Mouse (Mus musculus) liver, embryonic 13.5 days (tissue): ENCODE measurements at regions not wholly inside any gene's neighbourhood (a gene's known extent, or its start where the extent isn't known, plus 50 kb on each side); places are given as distances from the start of the nearest gene placed in this dataset.

Experiments used
- ATAC-seq: fragments of 200-750 bp; cut with Nextera tagmentation; 2 replicates; pipeline ENCODE4 v1.8.0; 2017; ENCODE audit warnings: low read depth, mild to moderate bottlenecking, moderate number of reproducible peaks, moderate library complexity
- DNase-seq: peaks from one replicate; pipeline ENCODE4 v3.0.0; 2022
- H3K27ac ChIP-seq: fragments of 300-500 bp; sonication (generic); 2 replicates; pipeline ENCODE4 v1.5.1; 2015; ENCODE audit warnings: moderate library complexity, mild to moderate bottlenecking, inconsistent platforms
- H3K27me3 ChIP-seq: fragments of 300-500 bp; sonication (generic); 2 replicates; pipeline ENCODE4 v1.6.1; 2015; ENCODE audit warnings: mild to moderate bottlenecking, inconsistent platforms
- H3K36me3 ChIP-seq: fragments of 300-500 bp; sonication (generic); 2 replicates; pipeline ENCODE4 v1.6.1; 2015; ENCODE audit warnings: mild to moderate bottlenecking, inconsistent platforms
- H3K4me1 ChIP-seq: fragments of 300-500 bp; sonication (generic); replicated peaks from 2 replicates; pipeline ENCODE4 v1.6.1; 2015; ENCODE audit warnings: inconsistent platforms
- H3K4me2 ChIP-seq: fragments of 300-500 bp; sonication (generic); 2 replicates; pipeline ENCODE4 v1.6.1; 2015; ENCODE audit warnings: inconsistent platforms, mild to moderate bottlenecking, moderate library complexity
- H3K4me3 ChIP-seq: fragments of 300-500 bp; sonication (generic); replicated peaks from 2 replicates; pipeline ENCODE4 v1.5.1; 2015; ENCODE audit warnings: mild to moderate bottlenecking, inconsistent platforms
- H3K9ac ChIP-seq: fragments of 300-500 bp; sonication (generic); 2 replicates; pipeline ENCODE4 v1.6.1; 2015; ENCODE audit warnings: mild to moderate bottlenecking, inconsistent platforms
- H3K9me3 ChIP-seq: fragments of 300-500 bp; sonication (generic); replicated peaks from 2 replicates; pipeline ENCODE4 v1.6.1; 2016; ENCODE audit warnings: inconsistent platforms
- WGBS: fragments of 180-500 bp; shearing (Covaris S2); methylation state at CpG from one replicate; pipeline ENCODE4 v1.1.7; 2015; ENCODE audit not compliant: insufficient replicate concordance; 5-methylcytosine and 5-hydroxymethylcytosine counted together

GRCm38 (mm10) chr8:8821119-8821518 lies 130.8 kb upstream of the Arglu1 start:
- Histone ChIP-seq H3K36me3 (no peaks in the 10 kb centered on the region), H3K27me3 (no peaks in the 10 kb centered on the region), H3K27ac (no peak overlapping the region), H3K4me3 (no peak overlapping the region), H3K9ac (no peak overlapping the region), H3K9me3 (no peaks in the 10 kb centered on the region), H3K4me2 (no peak overlapping the region), H3K4me1 (no peaks in the 10 kb centered on the region)
- DNase-seq (no peak), ATAC-seq (no peak)
- 57% methylated on average over 6 of the region's 6 CpGs for WGBS

- H3K9me3 ChIP-seq: no peaks in the 10 kb centered on the region
- H3K27ac ChIP-seq: no peak overlapping the region
- ATAC-seq: no peak
- no peaks in the 10 kb centered on the region for H3K4me1 ChIP-seq
- no peaks in the 10 kb centered on the region for H3K27me3 ChIP-seq
- no peak for DNase-seq
- no peak overlapping the region for H3K9ac ChIP-seq
- 64% methylated on average over 6 of the region's 6 CpGs for WGBS
- H3K36me3 ChIP-seq: no peaks in the 10 kb centered on the region
- H3K4me3 ChIP-seq: no peak overlapping the region
- H3K4me2 ChIP-seq: no peak overlapping the region
Observed at GRCm38 (mm10) chr8:8820614-8821013, 130.3 kb upstream of the Arglu1 start.

GRCm38 (mm10) chr8:8819233-8819931 lies 129.1 kb upstream of the Arglu1 start:
- Histone ChIP-seq H3K4me2 (no peak overlapping the region), H3K4me1 (no peaks in the 10 kb centered on the region), H3K9ac (no peak overlapping the region), H3K27me3 (no peaks in the 10 kb centered on the region), H3K36me3 (no peaks in the 10 kb centered on the region), H3K27ac (no peak overlapping the region), H3K9me3 (no peaks in the 10 kb centered on the region), H3K4me3 (no peak overlapping the region)
- WGBS: 55% methylated on average over 9 of the region's 9 CpGs
- DNase-seq: no peak
- no peak for ATAC-seq

GRCm38 (mm10) chr8:8812807-8813167 lies 122.5 kb upstream of the Arglu1 start:
- Histone ChIP-seq H3K9me3 (no peaks in the 10 kb centered on the region), H3K36me3 (no peaks in the 10 kb centered on the region), H3K27me3 (no peaks in the 10 kb centered on the region), H3K27ac (no peak overlapping the region), H3K4me1 (no peaks in the 10 kb centered on the region), H3K4me2 (no peak overlapping the region), H3K4me3 (no peak overlapping the region), H3K9ac (no peak overlapping the region)
- ATAC-seq: no peak
- WGBS: 82% methylated on average over 5 of the region's 5 CpGs
- DNase-seq: no peak

GRCm38 (mm10) chr8:8812051-8812806 lies 121.9 kb upstream of the Arglu1 start:
- no peaks in the 10 kb centered on the region for H3K36me3 ChIP-seq

GRCm38 (mm10) chr8:8810928-8811327 lies 120.6 kb upstream of the Arglu1 start:
- Histone ChIP-seq H3K4me2 (no peak overlapping the region), H3K9ac (no peak overlapping the region), H3K36me3 (no peaks in the 10 kb centered on the region), H3K4me3 (no peak overlapping the region), H3K27ac (no peak overlapping the region), H3K27me3 (no peaks in the 10 kb centered on the region), H3K9me3 (no peaks in the 10 kb centered on the region), H3K4me1 (no peaks in the 10 kb centered on the region)
- DNase-seq (no peak), ATAC-seq (no peak)
- WGBS: 50% methylated on average over 4 of the region's 4 CpGs

More at GRCm38 (mm10) chr8:8812051-8812806, 121.9 kb upstream of the Arglu1 start:
- DNase-seq (no peak), ATAC-seq (no peak)
- WGBS: 76% methylated on average over 21 of the region's 21 CpGs
- Histone ChIP-seq H3K4me3 (no peak overlapping the region), H3K9ac (no peak overlapping the region), H3K4me2 (no peak overlapping the region), H3K27me3 (no peaks in the 10 kb centered on the region), H3K27ac (no peak overlapping the region), H3K4me1 (no peaks in the 10 kb centered on the region), H3K9me3 (no peaks in the 10 kb centered on the region)

GRCm38 (mm10) chr8:8809835-8810439 lies 119.6 kb upstream of the Arglu1 start:
- ATAC-seq (no peak), DNase-seq (no peak)
- no peaks in the 10 kb centered on the region for H3K4me1 ChIP-seq
- H3K27me3 ChIP-seq: no peaks in the 10 kb centered on the region
- H3K27ac ChIP-seq: no peak overlapping the region
- H3K4me2 ChIP-seq: no peak overlapping the region
- H3K9ac ChIP-seq: no peak overlapping the region
- H3K36me3 ChIP-seq: no peaks in the 10 kb centered on the region
- H3K9me3 ChIP-seq: no peaks in the 10 kb centered on the region
- H3K4me3 ChIP-seq: no peak overlapping the region
- WGBS: 62% methylated on average over 9 of the region's 9 CpGs

- Histone ChIP-seq H3K4me1 (no peaks in the 10 kb centered on the region), H3K27ac (no peak overlapping the region), H3K27me3 (no peaks in the 10 kb centered on the region), H3K9me3 (no peaks in the 10 kb centered on the region), H3K4me3 (no peak overlapping the region), H3K36me3 (no peaks in the 10 kb centered on the region), H3K4me2 (no peak overlapping the region), H3K9ac (no peak overlapping the region)
- ATAC-seq: no peak
- 33% methylated on average over 8 of the region's 8 CpGs for WGBS
- DNase-seq: no peak
Observed at GRCm38 (mm10) chr8:8809349-8809748, 119.0 kb upstream of the Arglu1 start.

- Histone ChIP-seq H3K36me3 (no peaks in the 10 kb centered on the region), H3K4me2 (no peak overlapping the region), H3K9me3 (no peaks in the 10 kb centered on the region), H3K9ac (no peak overlapping the region), H3K27ac (no peak overlapping the region), H3K27me3 (no peaks in the 10 kb centered on the region), H3K4me3 (no peak overlapping the region), H3K4me1 (no peaks in the 10 kb centered on the region)
- 65% methylated on average over 6 of the region's 6 CpGs for WGBS
- no peak for ATAC-seq
- no peak for DNase-seq
Observed at GRCm38 (mm10) chr8:8802761-8803340, 112.5 kb upstream of the Arglu1 start.

GRCm38 (mm10) chr8:8802317-8802716 lies 112.0 kb upstream of the Arglu1 start:
- no peak overlapping the region for H3K27ac ChIP-seq
- no peak for ATAC-seq

GRCm38 (mm10) chr8:8801578-8801977 lies 111.3 kb upstream of the Arglu1 start:
- Histone ChIP-seq H3K4me3 (no peak overlapping the region), H3K9ac (no peak overlapping the region), H3K36me3 (no peaks in the 10 kb centered on the region), H3K27me3 (no peaks in the 10 kb centered on the region), H3K9me3 (no peaks in the 10 kb centered on the region), H3K4me1 (no peaks in the 10 kb centered on the region), H3K4me2 (no peak overlapping the region), H3K27ac (no peak overlapping the region)
- 12% methylated on average over 5 of the region's 5 CpGs for WGBS
- ATAC-seq (no peak), DNase-seq (no peak)

More at GRCm38 (mm10) chr8:8802317-8802716, 112.0 kb upstream of the Arglu1 start:
- Histone ChIP-seq H3K36me3 (no peaks in the 10 kb centered on the region), H3K9me3 (no peaks in the 10 kb centered on the region), H3K4me2 (no peak overlapping the region), H3K4me3 (no peak overlapping the region), H3K27me3 (no peaks in the 10 kb centered on the region), H3K4me1 (no peaks in the 10 kb centered on the region), H3K9ac (no peak overlapping the region)
- 46% methylated on average over 5 of the region's 5 CpGs for WGBS
- no peak for DNase-seq
